Comparison of ENCODE assay signal across 13 mouse cellular contexts in genomic region chr13:15577133-15577917, GRCm38 (mm10).
DNase-seq lines count a peak whose midpoint lies in the region; ATAC-seq and TF ChIP-seq lines count a peak whose summit lies in the region.
"Had no signal": no experiment of that assay in that cellular context is flagged by ENCODE, and none has a peak within 500 bp of the region (broad histone marks: within the 10 kb centered on the region; RNA-seq: fewer than 3 reads in every experiment).

No protein-coding gene starts in this region.

- no peaks in the 10 kb centered on the region for H3K4me1 ChIP-seq in kidney, embryonic 14.5 days (ENCODE audit: control insufficient read depth, insufficient read depth, low read length)
- H3K4me1 ChIP-seq in stomach, embryonic 16.5 days (ENCODE audit: control insufficient read depth, insufficient read depth, low read length) = peaks cover 7% of the 10 kb centered on the region; the same call in 1 of the 2 replicates
- 0 out of 2 replicates have a peak, but pooled peaks cover 2% of the 10 kb centered on the region for H3K4me1 ChIP-seq in stomach, postnatal 0 days (replicated peaks; ENCODE audit: control insufficient read depth, insufficient read depth)
- H3K4me1 ChIP-seq in hindbrain, embryonic 15.5 days (replicated peaks) = peaks cover 6% of the 10 kb centered on the region; the same call in 1 of the 2 replicates
- H3K4me1 ChIP-seq: liver, embryonic 13.5 days had no signal

- no peak for DNase-seq in kidney, adult 9 months
- DNase-seq in stomach, postnatal 0 days (ENCODE audit: low spot score) = no peak
- DNase-seq in urinary bladder, postnatal 4 days (ENCODE audit: low spot score in 2 of 2) = no peak
- DNase-seq in left cerebral cortex, adult 9 months (ENCODE audit: low spot score in 2 of 2) = no peak
- DNase-seq: cerebellum, postnatal 36 days; kidney, adult 2 months; liver, embryonic 13.5 days; right cerebral cortex, postnatal 25 days; thymus, postnatal 25 days had no signal

- H3K4me2 ChIP-seq in kidney, embryonic 14.5 days (replicated peaks; ENCODE audit: low read depth, low read length) = no peak overlapping the region
- H3K4me2 ChIP-seq in stomach, embryonic 16.5 days (ENCODE audit: low read depth, low read length) = no peak overlapping the region
- H3K4me2 ChIP-seq in stomach, postnatal 0 days (replicated peaks; ENCODE audit: low read depth) = no peak overlapping the region
- no peak overlapping the region for H3K4me2 ChIP-seq in hindbrain, embryonic 15.5 days
- H3K4me2 ChIP-seq: liver, embryonic 13.5 days had no signal

- peak overlapping the region; percentile 55; the same call in 1 of the 2 replicates for H3K27ac ChIP-seq in kidney, embryonic 14.5 days (ENCODE audit: low read depth, low read length)
- H3K27ac ChIP-seq in stomach, embryonic 16.5 days (ENCODE audit: low read length) = peak overlapping the region; percentile 46
- H3K27ac ChIP-seq in stomach, postnatal 0 days (replicated peaks) = no peak overlapping the region
- peak overlapping the region; percentile 37; the same call in 1 of the 2 replicates for H3K27ac ChIP-seq in hindbrain, embryonic 15.5 days (replicated peaks)
- H3K27ac ChIP-seq: liver, embryonic 13.5 days had no signal

- no peaks in the 10 kb centered on the region for H3K9me3 ChIP-seq in kidney, embryonic 14.5 days (ENCODE audit: control insufficient read depth, low read length)
- H3K9me3 ChIP-seq in stomach, embryonic 16.5 days (replicated peaks; ENCODE audit: control insufficient read depth, low read length) = no peaks in the 10 kb centered on the region
- H3K9me3 ChIP-seq in stomach, postnatal 0 days (ENCODE audit: control insufficient read depth, low read length) = no peaks in the 10 kb centered on the region
- no peaks in the 10 kb centered on the region for H3K9me3 ChIP-seq in hindbrain, embryonic 15.5 days
- H3K9me3 ChIP-seq: liver, embryonic 13.5 days had no signal

- no peak for TF ChIP-seq CTCF in stomach, postnatal 0 days (IDR thresholded peaks at IDR 0.05; ENCODE audit: low read depth)

- no peaks in the 10 kb centered on the region for H3K36me3 ChIP-seq in kidney, embryonic 14.5 days (ENCODE audit: control insufficient read depth, insufficient read depth, low read length)
- no peaks in the 10 kb centered on the region for H3K36me3 ChIP-seq in stomach, embryonic 16.5 days (ENCODE audit: control insufficient read depth, insufficient read depth, low read length)
- H3K36me3 ChIP-seq in stomach, postnatal 0 days (ENCODE audit: control insufficient read depth, insufficient read depth, low read length) = no peaks in the 10 kb centered on the region
- no peaks in the 10 kb centered on the region for H3K36me3 ChIP-seq in hindbrain, embryonic 15.5 days
- H3K36me3 ChIP-seq: liver, embryonic 13.5 days had no signal

- no peak for ATAC-seq in kidney, embryonic 14.5 days (ENCODE audit: low FRiP score, low TSS enrichment)
- ATAC-seq in stomach, embryonic 16.5 days (ENCODE audit: insufficient read depth, low FRiP score) = peak; percentile 53; the same call in 1 of the 2 replicates
- ATAC-seq in stomach, postnatal 0 days (ENCODE audit: low FRiP score, low TSS enrichment) = no peak
- ATAC-seq in hindbrain, embryonic 15.5 days (ENCODE audit: low FRiP score, low read depth) = no peak
- ATAC-seq: Patski had no signal

- H3K9ac ChIP-seq in kidney, embryonic 14.5 days (ENCODE audit: low read depth, low read length) = no peak overlapping the region
- no peak overlapping the region for H3K9ac ChIP-seq in stomach, embryonic 16.5 days (ENCODE audit: low read length)
- H3K9ac ChIP-seq in stomach, postnatal 0 days (ENCODE audit: low read length) = no peak overlapping the region
- no peak overlapping the region for H3K9ac ChIP-seq in hindbrain, embryonic 15.5 days
- H3K9ac ChIP-seq: liver, embryonic 13.5 days had no signal

- 58% methylated on average over 8 of the region's 8 CpGs for WGBS in kidney, embryonic 14.5 days
- 48% methylated on average over 8 of the region's 8 CpGs for WGBS in stomach, embryonic 16.5 days
- 48% methylated on average over 8 of the region's 8 CpGs for WGBS in stomach, postnatal 0 days
- WGBS in hindbrain, embryonic 15.5 days = 52% methylated on average over 8 of the region's 8 CpGs

- H3K4me3 ChIP-seq in kidney, embryonic 14.5 days (ENCODE audit: low read length) = no peak overlapping the region
- no peak overlapping the region for H3K4me3 ChIP-seq in stomach, embryonic 16.5 days (replicated peaks; ENCODE audit: low read length)
- H3K4me3 ChIP-seq in stomach, postnatal 0 days (ENCODE audit: low read depth, low read length) = no peak overlapping the region
- no peak overlapping the region for H3K4me3 ChIP-seq in hindbrain, embryonic 15.5 days
- H3K4me3 ChIP-seq: liver, embryonic 13.5 days had no signal

- TF ChIP-seq EP300 in stomach, postnatal 0 days (optimal IDR thresholded peaks at IDR 0.05) = no peak

- H3K27me3 ChIP-seq in kidney, embryonic 14.5 days (ENCODE audit: control insufficient read depth, insufficient read depth, low read length) = no peaks in the 10 kb centered on the region
- H3K27me3 ChIP-seq in stomach, embryonic 16.5 days (ENCODE audit: control insufficient read depth, insufficient read depth, low read length) = no peaks in the 10 kb centered on the region
- no peaks in the 10 kb centered on the region for H3K27me3 ChIP-seq in stomach, postnatal 0 days (ENCODE audit: control insufficient read depth, insufficient read depth, low read length)
- no peaks in the 10 kb centered on the region for H3K27me3 ChIP-seq in hindbrain, embryonic 15.5 days
- H3K27me3 ChIP-seq: liver, embryonic 13.5 days; Patski had no signal
